Mouse (Mus musculus) MEL (cell line): ENCODE data around the gene Scel.

Experiments
- CHD2 ChIP-seq: IDR thresholded peaks from 2 replicates; pipeline ENCODE4 v1.6.1; 2011; ENCODE audit warnings: low read length, improper control_type of control experiment
- CTCF ChIP-seq, 3 experiments: IDR thresholded peaks in 2 of 3; conservative IDR thresholded peaks in 1 of 3; 2 replicates each; pipeline ENCODE4 v1.5.1; 2011 to 2012; ENCODE audit warnings: low read length in 3 of 3, low read depth in 2 of 3, mild to moderate bottlenecking in 2 of 3, improper control_type of control experiment in 1 of 3, inconsistent platforms in 1 of 3, mixed read lengths in 1 of 3, moderate library complexity in 1 of 3; ENCODE audit not compliant: control insufficient read depth in 1 of 3, insufficient read depth in 1 of 3, poor library complexity in 1 of 3, severe bottlenecking in 1 of 3
- E2F4 ChIP-seq: IDR thresholded peaks from 2 replicates; pipeline ENCODE4 v1.6.1; 2011; ENCODE audit warnings: low read depth, low read length, improper control_type of control experiment, borderline replicate concordance
- ETS1 ChIP-seq: IDR thresholded peaks from 2 replicates; pipeline ENCODE4 v1.6.1; 2012; ENCODE audit warnings: low read depth, mild to moderate bottlenecking, inconsistent platforms, low read length, improper control_type of control experiment, moderate library complexity
- MAFK ChIP-seq: IDR thresholded peaks from 2 replicates; pipeline ENCODE4 v1.6.1; 2011; ENCODE audit warnings: low read depth, mild to moderate bottlenecking, low read length, improper control_type of control experiment, borderline replicate concordance
- NRF1 ChIP-seq: IDR thresholded peaks from 2 replicates; pipeline ENCODE4 v1.6.1; 2014; ENCODE audit warnings: low read depth, mild to moderate bottlenecking, inconsistent platforms, low read length, improper control_type of control experiment, moderate library complexity; ENCODE audit not compliant: poor library complexity, insufficient read depth, severe bottlenecking
- POLR2A ChIP-seq, 2 experiments: IDR thresholded peaks; 2 replicates each; pipeline ENCODE4 v1.6.1; 2011 to 2012; ENCODE audit warnings: low read length in 2 of 2, mild to moderate bottlenecking in 2 of 2, control low read depth in 1 of 2, improper control_type of control experiment in 1 of 2, low read depth in 1 of 2, moderate library complexity in 1 of 2; ENCODE audit not compliant: control insufficient read depth in 1 of 2, insufficient read depth in 1 of 2, poor library complexity in 1 of 2
- POLR2AphosphoS2 ChIP-seq: IDR thresholded peaks from 2 replicates; pipeline ENCODE4 v1.6.1; 2011; ENCODE audit warnings: low read length, improper control_type of control experiment
- TAL1 ChIP-seq: IDR thresholded peaks from 2 replicates; pipeline ENCODE4 v1.6.1; 2012; ENCODE audit warnings: mild to moderate bottlenecking, inconsistent platforms, low read length, moderate library complexity, mixed read lengths
- USF1 ChIP-seq: IDR thresholded peaks from 2 replicates; pipeline ENCODE4 v1.6.1; 2014; ENCODE audit warnings: low read depth, mild to moderate bottlenecking, inconsistent platforms, low read length, improper control_type of control experiment, moderate library complexity
- USF2 ChIP-seq, 2 experiments: IDR thresholded peaks; 2 replicates each; pipeline ENCODE4 v1.6.1; 2011 to 2012; ENCODE audit warnings: improper control_type of control experiment in 2 of 2, low read length in 2 of 2, borderline replicate concordance in 1 of 2, inconsistent platforms in 1 of 2, low read depth in 1 of 2, mild to moderate bottlenecking in 1 of 2; ENCODE audit not compliant: insufficient read depth in 1 of 2

DNA sequence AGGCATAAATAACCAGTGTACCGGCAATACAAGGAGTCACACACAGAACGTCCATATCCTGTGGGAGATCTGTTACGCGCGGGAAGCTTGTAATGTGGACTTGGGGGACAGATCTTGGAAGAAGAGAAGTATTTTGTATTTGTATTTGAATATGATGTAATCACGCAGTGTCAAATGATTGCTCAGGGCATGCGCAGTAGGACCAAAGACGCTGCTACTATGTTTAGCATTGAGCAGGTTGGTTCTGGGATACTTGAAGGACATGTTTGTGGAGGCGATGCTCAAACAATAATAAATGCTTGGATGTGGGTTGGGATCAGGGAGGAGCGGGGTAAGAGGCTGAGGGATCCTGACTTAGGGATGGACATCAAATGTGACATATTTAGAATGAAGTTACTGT is 37.8 kb downstream of the Scel start:
- no peak for TF ChIP-seq NRF1
- no peak for TF ChIP-seq CTCF (IDR thresholded peaks at IDR 0.05 in 2 of 3, conservative IDR thresholded peaks at IDR 0.05 in 1 of 3; ENCODE audit: control insufficient read depth in 1 of 3, insufficient read depth in 1 of 3, low read depth in 2 of 3, low read length in 3 of 3, poor library complexity in 1 of 3, severe bottlenecking in 1 of 3)
- TF ChIP-seq USF2 (IDR thresholded peaks at IDR 0.05; ENCODE audit: borderline replicate concordance in 1 of 2, insufficient read depth in 1 of 2, low read depth in 1 of 2, low read length in 2 of 2), result no peak
- no peak for TF ChIP-seq E2F4
- TF ChIP-seq ETS1, result no peak
- no peak for TF ChIP-seq TAL1
- no peak for TF ChIP-seq POLR2A (IDR thresholded peaks at IDR 0.05; ENCODE audit: control insufficient read depth in 1 of 2, insufficient read depth in 1 of 2, low read depth in 1 of 2, low read length in 2 of 2, poor library complexity in 1 of 2)
- TF ChIP-seq MAFK, result no peak
- TF ChIP-seq POLR2AphosphoS2, result no peak
- no peak for TF ChIP-seq CHD2
- no peak for TF ChIP-seq USF1
